Mouse (Mus musculus) embryonic fibroblast, embryonic 13.5 days (primary cell): ENCODE measurements at regions not wholly inside any gene's neighbourhood (a gene's known extent, or its start where the extent isn't known, plus 50 kb on each side); places are given as distances from the start of the nearest gene placed in this dataset.

Experiments
- H3K27ac ChIP-seq: 2 replicates; pipeline ENCODE4 v1.5.1; 2012; ENCODE audit warnings: low read length, control low read depth, inconsistent platforms; ENCODE audit not compliant: insufficient read depth
- H3K4me1 ChIP-seq: 2 replicates; pipeline ENCODE4 v1.6.1; 2011; ENCODE audit warnings: low read length; ENCODE audit not compliant: control insufficient read depth, insufficient read depth
- H3K4me3 ChIP-seq: 2 replicates; pipeline ENCODE4 v1.5.1; 2011; ENCODE audit warnings: mild to moderate bottlenecking, control low read depth, low read length; ENCODE audit not compliant: insufficient read depth
- CTCF ChIP-seq: IDR thresholded peaks from 2 replicates; pipeline ENCODE4 v1.5.1; 2011; ENCODE audit warnings: mild to moderate bottlenecking, control low read depth, low read length, moderate library complexity, borderline replicate concordance; ENCODE audit not compliant: insufficient read depth
- POLR2A ChIP-seq: IDR thresholded peaks from 2 replicates; pipeline ENCODE4 v1.6.1; 2011; ENCODE audit warnings: low read depth, mild to moderate bottlenecking, control low read depth, low read length, moderate library complexity

DNA sequence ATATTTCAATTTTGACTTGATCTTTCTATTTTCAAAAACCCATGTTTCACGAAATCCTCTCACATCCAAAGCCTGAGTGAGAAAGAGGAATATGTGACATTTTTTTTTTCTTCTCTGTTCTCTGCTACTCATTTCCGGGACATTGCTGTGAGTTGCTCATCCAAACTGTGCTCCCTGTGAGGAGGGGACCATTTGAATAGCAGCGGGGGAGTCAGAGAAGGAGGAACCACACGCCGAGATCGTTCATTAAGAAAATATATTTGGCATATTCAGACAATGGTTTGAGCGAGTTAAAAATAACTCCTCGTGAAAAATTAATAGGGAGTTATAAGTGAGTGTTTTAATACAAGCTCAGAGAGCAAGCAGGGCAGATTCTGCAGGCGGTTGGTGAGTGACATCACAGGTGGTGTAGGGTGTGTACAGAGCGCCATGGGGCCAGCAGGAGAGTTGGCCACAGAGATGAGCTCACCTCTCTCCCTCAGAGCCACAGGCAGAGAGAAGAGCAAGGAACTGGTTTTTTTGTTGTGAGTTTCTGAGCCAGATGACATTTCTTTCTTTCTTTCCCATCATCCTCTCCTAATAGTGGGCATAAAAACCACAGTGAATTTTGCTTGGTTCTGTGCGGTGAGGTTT, 54.4 kb upstream of the Calcoco1 start:
- H3K4me3 ChIP-seq, result no peak overlapping the region
- TF ChIP-seq CTCF (no peak), POLR2A (no peak)
- H3K4me1 ChIP-seq, result no peaks in the 10 kb centered on the region
- no peak overlapping the region for H3K27ac ChIP-seq

DNA sequence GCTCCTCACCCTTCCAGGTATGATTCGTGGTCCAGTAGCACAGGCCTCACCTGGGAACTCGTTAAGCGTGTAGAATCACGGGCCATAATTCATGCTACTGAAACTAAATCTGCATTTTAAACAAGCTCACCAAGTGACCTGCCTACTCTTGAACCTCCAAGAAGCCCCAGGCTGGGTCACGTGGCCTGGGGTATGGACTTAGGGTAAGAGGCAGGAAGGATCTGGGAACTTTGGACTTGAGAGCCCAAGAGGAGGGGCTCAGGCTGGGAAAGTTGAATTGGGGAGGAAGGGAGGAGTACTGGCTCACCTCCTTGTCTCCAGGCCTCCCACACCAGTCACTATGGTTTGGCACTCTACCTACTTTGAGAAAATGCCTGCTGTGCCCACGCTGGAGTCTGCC, 58.6 kb upstream of the Calcoco1 start:
- Histone ChIP-seq H3K4me3 (no peak overlapping the region), H3K27ac (no peak overlapping the region), H3K4me1 (no peaks in the 10 kb centered on the region)
- TF ChIP-seq POLR2A (no peak), CTCF (no peak)

DNA sequence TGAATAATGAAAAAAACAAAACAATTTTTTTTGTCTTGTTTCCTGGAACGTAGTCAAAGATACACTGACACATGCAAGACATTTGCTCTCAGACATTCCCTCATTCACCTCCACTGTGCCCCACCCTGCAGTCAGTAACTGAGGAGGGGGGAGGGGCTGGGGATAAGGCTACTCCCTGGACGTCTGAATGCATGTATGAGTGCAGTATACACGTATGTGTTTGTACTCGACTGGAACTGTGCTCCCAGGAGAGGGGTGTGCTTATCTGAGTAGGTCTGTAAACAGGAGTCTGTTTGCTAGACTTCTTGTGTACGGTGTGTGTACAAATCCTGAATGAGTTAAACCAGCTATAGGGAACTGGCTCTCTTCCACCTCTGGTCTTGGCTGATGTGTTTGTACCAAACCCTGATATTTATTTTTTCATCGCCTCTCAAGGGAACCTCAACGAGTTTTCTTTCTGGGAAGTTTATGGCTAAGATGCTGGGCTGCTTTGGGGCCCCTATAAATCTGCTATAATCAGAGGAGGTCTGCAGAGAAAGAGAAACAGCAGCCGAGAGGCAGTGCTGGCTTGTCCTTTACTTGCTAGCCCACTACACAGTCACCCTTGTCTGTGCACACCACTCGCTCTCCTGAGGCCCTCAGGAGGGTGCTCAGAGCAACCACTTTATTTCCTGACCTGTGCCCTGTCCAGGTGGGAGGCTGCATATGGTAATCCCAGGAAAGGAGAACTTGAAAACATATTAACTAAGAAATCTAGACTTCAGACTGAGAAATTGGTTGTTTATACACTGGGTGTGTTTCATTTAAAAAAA, 61.2 kb upstream of the Calcoco1 start:
- Histone ChIP-seq H3K4me3 (no peak overlapping the region), H3K27ac (no peak overlapping the region), H3K4me1 (no peaks in the 10 kb centered on the region)
- TF ChIP-seq CTCF (no peak), POLR2A (no peak)

- Histone ChIP-seq H3K27ac (no peak overlapping the region), H3K4me1 (no peaks in the 10 kb centered on the region), H3K4me3 (no peak overlapping the region)
- no peak for TF ChIP-seq POLR2A
- TF ChIP-seq CTCF, result peak; percentile 37; the same call in 1 of the 2 replicates
These were observed 63.3 kb upstream of the Calcoco1 start for GRCm38 (mm10) chr15:102785055-102785820.

GRCm38 (mm10) chr15:102788846-102789518, 67.0 kb upstream of the Calcoco1 start:
- Histone ChIP-seq H3K4me1 (no peaks in the 10 kb centered on the region), H3K27ac (no peak overlapping the region), H3K4me3 (no peak overlapping the region)
- TF ChIP-seq POLR2A (no peak), CTCF (no peak)

- TF ChIP-seq CTCF (no peak), POLR2A (no peak)
- Histone ChIP-seq H3K4me3 (no peak overlapping the region), H3K27ac (no peak overlapping the region), H3K4me1 (no peaks in the 10 kb centered on the region; the same call in 1 of the 2 replicates)
These were observed 75.1 kb upstream of the Calcoco1 start for GRCm38 (mm10) chr15:102797020-102797618.

DNA sequence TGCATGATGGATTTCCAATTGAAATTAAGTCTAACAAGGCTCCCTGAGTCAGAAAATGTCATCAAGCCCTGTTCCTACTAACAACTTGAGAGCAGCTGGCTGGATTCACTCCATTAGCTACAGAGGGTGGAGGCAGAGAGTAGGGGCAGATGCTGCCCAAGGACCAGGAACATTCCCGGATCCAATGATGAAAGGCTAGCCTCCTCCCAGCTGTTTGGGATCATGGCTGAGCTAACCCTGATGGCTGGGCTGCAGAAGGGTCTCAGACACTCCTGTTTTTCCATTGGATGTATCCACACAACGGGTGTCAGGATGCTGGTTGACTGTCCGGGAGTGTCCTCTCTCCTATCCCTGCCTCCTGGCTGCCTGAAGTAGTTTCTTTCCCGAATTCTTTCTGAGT, 78.1 kb upstream of the Calcoco1 start:
- Histone ChIP-seq H3K4me3 (no peak overlapping the region), H3K4me1 (no peaks in the 10 kb centered on the region; the same call in 1 of the 2 replicates), H3K27ac (no peak overlapping the region)
- TF ChIP-seq POLR2A, result no peak
- no peak for TF ChIP-seq CTCF

DNA sequence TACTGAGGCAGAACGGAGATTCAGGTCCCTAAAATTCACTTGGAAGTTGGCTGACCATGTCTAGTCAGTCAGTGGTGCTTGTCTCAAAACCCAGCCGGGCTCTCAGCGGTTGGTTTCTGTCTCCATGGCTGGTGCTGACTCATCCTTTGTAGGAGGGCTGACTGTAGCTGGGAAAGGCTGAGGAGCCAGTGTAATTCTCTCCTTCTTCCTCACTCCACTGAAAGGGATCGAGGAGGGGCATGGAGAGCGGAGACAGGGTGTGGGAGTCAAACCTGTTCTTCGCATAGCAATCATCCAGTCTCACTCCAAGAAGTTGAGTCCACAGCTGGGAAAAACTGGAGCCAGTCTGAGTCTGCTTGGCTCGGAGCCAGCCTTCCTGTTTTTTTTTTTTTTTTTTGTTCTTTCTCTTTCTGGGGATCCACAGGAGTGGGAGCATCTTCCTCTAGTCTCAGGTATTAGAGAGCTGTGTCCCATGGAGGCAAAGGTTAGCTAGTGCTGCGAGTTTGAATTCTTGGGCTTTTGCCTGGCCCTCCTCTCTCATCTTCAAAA, 80.4 kb upstream of the Calcoco1 start:
- no peak overlapping the region for H3K4me3 ChIP-seq
- H3K27ac ChIP-seq, result no peak overlapping the region
- TF ChIP-seq POLR2A (no peak), CTCF (no peak)
- no peaks in the 10 kb centered on the region; the same call in 1 of the 2 replicates for H3K4me1 ChIP-seq

DNA sequence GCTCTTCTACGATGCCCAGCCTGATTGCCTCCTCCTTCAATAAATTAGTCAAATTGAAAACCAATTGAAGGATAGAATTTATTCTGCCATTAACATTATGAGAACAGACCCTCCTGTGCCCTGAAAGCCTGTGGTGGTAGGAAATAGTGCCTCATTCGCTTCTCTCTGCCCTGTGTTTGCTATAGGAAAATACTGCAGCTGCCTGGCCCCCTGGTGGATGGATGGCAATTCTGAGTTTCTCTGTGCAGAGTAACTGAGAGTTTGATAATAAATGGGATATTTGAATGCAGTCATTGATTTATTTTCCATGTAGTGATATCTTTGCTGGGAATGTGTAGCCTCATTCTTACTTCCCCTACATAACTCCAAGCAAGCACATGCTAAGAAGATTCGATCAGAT, 85.4 kb upstream of the Calcoco1 start:
- TF ChIP-seq POLR2A (no peak), CTCF (no peak)
- Histone ChIP-seq H3K4me3 (no peak overlapping the region), H3K27ac (no peak overlapping the region)

More for the DNA sequence above, 85.4 kb upstream of the Calcoco1 start:
- no peaks in the 10 kb centered on the region for H3K4me1 ChIP-seq
